Mouse (Mus musculus) liver, embryonic 15.5 days (tissue): ENCODE data around the gene Endog. TPM values are rescaled to one million over a fixed set of nuclear protein-coding genes. Genes with fewer than 3 reads are reported as not detected.
A peak's percentile ranks its signal among the peaks of the same experiment; 100 is the strongest.
"Not testable (repeated sequence)": the region's sequence is repeated elsewhere in the genome, so short reads cannot be mapped to it uniquely, and the experiment has no call there.

Experiments
- ATAC-seq: fragments of 200-750 bp; cut with Nextera tagmentation; 2 replicates; pipeline ENCODE4 v1.8.0; 2017; ENCODE audit warnings: moderate number of reproducible peaks, mild to moderate bottlenecking, moderate library complexity; ENCODE audit not compliant: insufficient read depth
- H3K27ac ChIP-seq: fragments of 300-500 bp; sonication (generic); replicated peaks from 2 replicates; pipeline ENCODE4 v1.5.1; 2015; ENCODE audit warnings: mild to moderate bottlenecking, inconsistent platforms
- H3K27me3 ChIP-seq: fragments of 300-500 bp; sonication (generic); 2 replicates; pipeline ENCODE4 v1.6.1; 2015; ENCODE audit warnings: mild to moderate bottlenecking, inconsistent platforms
- H3K36me3 ChIP-seq: fragments of 300-500 bp; sonication (generic); replicated peaks from 2 replicates; pipeline ENCODE4 v1.6.1; 2015; ENCODE audit warnings: moderate library complexity, mild to moderate bottlenecking, inconsistent platforms
- H3K4me1 ChIP-seq: fragments of 300-500 bp; sonication (generic); replicated peaks from 2 replicates; pipeline ENCODE4 v1.6.1; 2015; ENCODE audit warnings: inconsistent platforms
- H3K4me2 ChIP-seq: fragments of 300-500 bp; sonication (generic); 2 replicates; pipeline ENCODE4 v1.6.1; 2015; ENCODE audit warnings: moderate library complexity, mild to moderate bottlenecking, inconsistent platforms
- H3K4me3 ChIP-seq: fragments of 300-500 bp; sonication (generic); replicated peaks from 2 replicates; pipeline ENCODE4 v1.5.1; 2015; ENCODE audit warnings: mild to moderate bottlenecking, inconsistent platforms
- H3K9ac ChIP-seq: fragments of 300-500 bp; sonication (generic); 2 replicates; pipeline ENCODE4 v1.6.1; 2015; ENCODE audit warnings: moderate library complexity, mild to moderate bottlenecking, inconsistent platforms
- H3K9me3 ChIP-seq: fragments of 300-500 bp; sonication (generic); replicated peaks from 2 replicates; pipeline ENCODE4 v1.6.1; 2016; ENCODE audit warnings: inconsistent platforms
- WGBS: fragments of 180-500 bp; shearing (Covaris S2); methylation state at CpG from one replicate; pipeline ENCODE4 v1.1.7; 2015; ENCODE audit warnings: mixed read lengths; ENCODE audit not compliant: insufficient replicate concordance; 5-methylcytosine and 5-hydroxymethylcytosine counted together
- polyA plus RNA-seq: library from polyadenylated mRNA; unstranded; fragments of >200 nt; fragmentation: Nextera tagmentation; extraction: Ambion mirVana; gene quantifications from 2 replicates; pipeline ENCODE4 v1.2.1, GENCODE M21; 2015

Gene Endog
- polyA plus RNA-seq, 1 experiment from 2014 or later = 17.9 TPM

DNA sequence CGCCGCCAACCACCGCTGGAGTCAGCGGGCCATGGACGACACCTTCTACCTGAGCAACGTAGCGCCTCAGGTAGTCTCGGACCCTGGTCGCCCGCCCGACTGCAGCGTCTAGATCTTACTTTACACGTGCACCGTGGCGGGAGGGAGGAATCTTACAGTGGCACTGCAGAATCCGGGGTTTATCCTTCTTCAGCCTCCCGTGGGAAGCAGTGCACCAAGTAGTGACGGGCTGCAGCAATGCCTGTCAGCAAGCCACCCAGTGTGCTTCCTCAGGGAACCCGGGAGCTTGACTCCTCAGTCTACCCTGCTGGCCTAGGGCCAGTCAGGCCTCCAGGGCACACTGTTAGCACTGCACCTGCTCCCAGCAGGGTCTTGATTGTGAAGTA, 697 bp downstream of the Endog start:
- peaks cover 1% of the 10 kb centered on the region; the same call in 1 of the 2 replicates for H3K9me3 ChIP-seq
- peak overlapping the region; percentile 60 for H3K9ac ChIP-seq
- H3K27me3 ChIP-seq = no peaks in the 10 kb centered on the region
- ATAC-seq = 0 out of 2 replicates have a peak, but pooled peaks have one; percentile 7
- peak overlapping the region; percentile 68 for H3K27ac ChIP-seq
- 4% methylated on average over 19 of the region's 19 CpGs for WGBS
- peak overlapping the region; percentile 66 for H3K4me3 ChIP-seq
- H3K4me1 ChIP-seq = peaks cover 20% of the 10 kb centered on the region
- H3K36me3 ChIP-seq = peaks cover 45% of the 10 kb centered on the region
- H3K4me2 ChIP-seq = peak overlapping the region; percentile 95

DNA sequence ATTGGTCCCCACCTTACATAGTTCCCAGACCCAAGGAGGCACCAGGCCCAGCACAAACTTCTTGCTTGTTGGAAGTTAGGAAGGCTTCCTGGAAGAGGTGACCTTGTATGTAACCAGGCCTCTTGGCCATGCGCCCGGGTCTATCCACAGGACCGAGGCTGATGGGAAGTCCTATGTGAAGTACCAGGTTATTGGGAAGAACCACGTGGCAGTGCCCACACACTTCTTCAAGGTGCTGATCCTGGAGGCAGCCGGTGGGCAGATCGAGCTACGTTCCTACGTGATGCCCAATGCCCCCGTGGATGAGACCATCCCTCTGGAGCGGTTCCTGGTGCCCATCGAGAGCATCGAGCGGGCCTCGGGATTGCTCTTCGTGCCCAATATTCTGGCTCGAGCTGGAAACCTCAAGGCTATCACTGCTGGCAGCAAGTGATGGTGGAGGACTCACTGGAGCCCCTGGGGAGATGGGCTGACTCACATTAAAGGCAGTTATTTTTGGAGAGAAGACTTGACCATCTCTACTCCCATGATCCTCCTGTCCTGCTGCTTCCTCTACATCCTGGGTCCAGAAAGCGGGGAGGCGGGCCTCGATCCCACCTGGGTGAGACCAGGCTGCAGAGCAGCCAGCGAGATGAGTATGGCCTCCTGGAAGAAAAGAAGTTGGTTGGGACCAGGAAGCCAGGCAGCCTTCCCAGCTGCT, 2.4 kb downstream of the Endog start:
- no peak overlapping the region for H3K9ac ChIP-seq
- H3K4me1 ChIP-seq = peaks cover 37% of the 10 kb centered on the region
- no peak overlapping the region for H3K27ac ChIP-seq
- peaks cover 46% of the 10 kb centered on the region for H3K36me3 ChIP-seq
- WGBS = 83% methylated on average over 20 of the region's 20 CpGs
- H3K4me2 ChIP-seq = no peak overlapping the region
- H3K27me3 ChIP-seq = no peaks in the 10 kb centered on the region
- no peak for ATAC-seq
- no peak overlapping the region for H3K4me3 ChIP-seq
- no peaks in the 10 kb centered on the region for H3K9me3 ChIP-seq

DNA sequence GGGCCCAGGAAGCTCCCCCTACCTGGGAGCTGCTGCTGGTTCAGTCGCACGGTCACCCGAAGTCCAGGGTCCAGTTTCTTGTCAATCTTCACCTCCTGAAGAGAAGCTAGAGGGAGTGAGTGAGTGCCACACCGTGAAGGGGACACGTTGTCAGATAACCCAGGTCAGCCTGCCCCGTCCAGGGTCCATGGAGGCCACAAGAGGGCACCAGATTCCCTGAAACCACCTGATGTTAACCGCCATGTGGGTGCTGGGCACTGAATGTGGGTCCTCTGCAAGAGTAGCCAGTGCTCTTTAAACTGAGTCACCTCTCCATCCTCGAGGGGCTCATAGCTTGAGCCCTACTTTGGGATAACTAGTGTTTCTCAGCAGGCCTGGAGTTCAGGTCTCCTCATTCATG, 4.6 kb downstream of the Endog start:
- Histone ChIP-seq H3K36me3 (peaks cover 46% of the 10 kb centered on the region), H3K27ac (no peak overlapping the region), H3K27me3 (no peaks in the 10 kb centered on the region), H3K4me1 (peaks cover 38% of the 10 kb centered on the region), H3K4me2 (no peak overlapping the region), H3K4me3 (no peak overlapping the region), H3K9me3 (no peaks in the 10 kb centered on the region), H3K9ac (no peak overlapping the region)
- ATAC-seq = no peak
- 75% methylated on average over 8 of the region's 8 CpGs for WGBS

DNA sequence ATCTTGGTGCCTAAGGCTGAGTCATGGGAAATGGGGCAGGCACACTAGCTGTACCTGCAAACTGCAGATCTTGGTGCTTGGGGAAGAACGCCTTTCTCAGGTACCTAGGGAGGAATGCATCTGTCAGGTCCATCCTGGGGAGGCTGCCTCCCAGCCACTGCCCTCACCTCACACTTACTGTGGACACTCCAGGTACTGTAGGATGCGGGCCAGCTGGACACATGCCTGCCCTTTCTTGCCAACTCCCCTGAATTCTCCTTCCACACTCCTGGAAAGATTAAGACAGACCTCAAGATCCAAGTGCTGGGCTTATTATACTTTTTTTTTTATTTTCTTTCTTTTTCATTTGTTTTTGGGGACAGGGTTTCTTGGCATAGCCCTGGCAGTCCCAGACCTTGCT, 5.3 kb downstream of the Endog start:
- Histone ChIP-seq H3K9ac (no peak overlapping the region), H3K9me3 (no peaks in the 10 kb centered on the region), H3K4me1 (peaks cover 32% of the 10 kb centered on the region), H3K36me3 (peaks cover 46% of the 10 kb centered on the region), H3K4me2 (no peak overlapping the region), H3K27ac (no peak overlapping the region), H3K27me3 (no peaks in the 10 kb centered on the region), H3K4me3 (0 out of 2 replicates have a peak overlapping the region, but pooled peaks have one; percentile 5)
- WGBS = 87% methylated on average over 2 of the region's 2 CpGs
- ATAC-seq = no peak

DNA sequence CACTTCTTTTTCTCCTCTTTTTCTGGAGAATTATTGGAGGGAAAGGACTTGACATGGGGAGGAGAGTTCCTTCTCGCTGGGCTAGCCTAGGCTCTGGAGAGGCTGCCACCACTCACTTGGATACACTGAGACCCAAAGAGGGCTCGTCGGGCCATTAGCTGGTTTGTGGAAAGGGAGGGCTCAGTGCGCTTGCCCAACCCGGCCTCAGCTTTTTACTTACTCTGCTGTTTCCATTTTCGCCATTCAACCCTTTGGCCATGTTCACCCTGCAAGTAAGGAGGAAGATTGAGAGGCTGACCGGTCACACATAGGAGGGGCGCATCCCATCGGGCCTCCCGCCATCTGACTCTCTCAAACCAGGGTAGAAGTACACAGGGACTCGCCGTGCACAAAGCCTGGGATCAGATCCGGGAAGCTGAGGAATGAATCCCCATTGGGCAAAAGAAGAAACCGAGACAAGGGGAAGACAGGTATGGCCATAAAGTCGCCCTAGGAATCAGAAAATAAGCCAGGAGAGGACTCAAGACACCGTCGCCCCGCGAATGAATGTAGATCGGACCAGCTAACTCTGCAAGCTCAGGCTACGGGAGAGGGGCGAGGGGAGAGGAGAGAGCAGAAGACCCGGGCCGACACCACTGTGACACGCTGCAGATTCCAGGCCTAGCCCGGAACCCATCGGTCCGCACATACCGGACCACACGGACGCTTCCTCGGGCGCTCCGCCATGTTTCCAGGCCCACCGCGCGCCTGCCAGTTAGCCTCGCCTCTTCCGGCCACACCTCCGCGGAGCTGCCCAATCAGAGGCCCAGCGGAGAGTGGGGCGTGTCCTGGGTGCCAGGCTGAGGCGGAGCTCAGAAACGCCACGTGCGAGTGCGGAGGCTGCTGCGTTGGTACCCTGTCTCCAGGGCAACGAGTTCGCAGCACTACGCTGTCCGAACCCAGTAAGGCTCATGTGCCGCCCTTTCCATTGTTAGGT, 6.7 kb downstream of the Endog start, which contains the start of gene Spout1:
Spout1 (minus strand) TSS at position 760 of the 976 bp plus-strand sequence.
- peak; percentile 90 for ATAC-seq
- H3K27ac ChIP-seq = peak within 1 kb of the TSS; percentile 31
- peak within 1 kb of the TSS; percentile 90 for H3K4me2 ChIP-seq
- under 1% methylated on average over 54 of the region's 54 CpGs for WGBS
- no peaks in the 10 kb centered on the region for H3K9me3 ChIP-seq
- peaks cover 42% of the 10 kb centered on the region for H3K36me3 ChIP-seq
- peaks cover 21% of the 10 kb centered on the region for H3K4me1 ChIP-seq
- peak within 1 kb of the TSS; percentile 79 for H3K4me3 ChIP-seq
- H3K9ac ChIP-seq = peak within 1 kb of the TSS; percentile 60
- no peaks in the 10 kb centered on the region for H3K27me3 ChIP-seq

DNA sequence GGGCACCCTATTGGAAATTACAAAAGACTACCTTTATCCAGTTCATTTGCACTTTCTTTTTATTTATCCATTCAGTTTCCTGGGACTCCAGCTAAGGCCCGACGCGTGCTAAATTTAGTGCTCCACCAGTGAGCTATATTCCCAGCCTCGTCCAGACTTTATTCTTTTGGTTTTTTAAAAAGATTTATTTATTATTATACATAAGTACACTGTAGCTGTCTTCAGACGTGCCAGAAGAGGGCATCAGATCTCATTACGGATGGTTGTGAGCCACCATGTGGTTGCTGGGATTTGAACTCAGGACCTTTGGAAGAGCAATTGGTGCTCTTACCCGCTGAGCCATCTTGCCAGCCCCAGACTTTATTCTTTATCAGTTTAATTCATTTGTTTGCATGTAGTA, 7.4 kb downstream of the Endog start:
- not testable (repeated sequence) for H3K9ac ChIP-seq, H3K9me3 ChIP-seq, H3K27me3 ChIP-seq, H3K27ac ChIP-seq, ATAC-seq
- H3K4me2 ChIP-seq = peak overlapping the region; percentile 90
- WGBS = 50% methylated on average over 7 of the region's 7 CpGs
- peaks cover 34% of the 10 kb centered on the region for H3K36me3 ChIP-seq
- peak overlapping the region; percentile 79 for H3K4me3 ChIP-seq
- H3K4me1 ChIP-seq = peaks cover 24% of the 10 kb centered on the region

DNA sequence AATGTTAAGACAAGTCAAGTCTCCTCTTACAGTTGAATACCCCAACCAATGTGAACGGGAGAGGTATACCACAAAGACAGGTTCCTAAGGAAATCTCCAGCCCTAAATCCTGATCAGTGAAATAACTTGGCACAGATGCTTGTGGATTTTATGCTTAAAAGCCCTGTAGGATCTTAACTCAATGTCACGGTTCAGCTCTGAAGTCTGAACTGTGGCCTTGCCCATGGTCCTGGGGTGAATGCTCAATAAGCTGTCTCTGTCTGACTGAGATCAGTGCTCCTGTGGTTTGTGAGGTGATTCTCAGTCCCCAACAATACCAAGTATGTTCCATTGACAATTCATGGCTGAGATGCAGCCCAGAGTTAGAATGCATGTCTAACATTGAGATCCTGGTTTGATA, 11.1 kb downstream of the Endog start:
- ATAC-seq = no peak
- H3K36me3 ChIP-seq = peaks cover 13% of the 10 kb centered on the region
- peaks cover 46% of the 10 kb centered on the region for H3K4me1 ChIP-seq
- no peak overlapping the region for H3K27ac ChIP-seq
- H3K4me3 ChIP-seq = no peak overlapping the region
- WGBS = 70% methylated on average over 2 of the region's 2 CpGs
- H3K4me2 ChIP-seq = no peak overlapping the region
- no peak overlapping the region for H3K9ac ChIP-seq
- H3K27me3 ChIP-seq = no peaks in the 10 kb centered on the region
- no peaks in the 10 kb centered on the region for H3K9me3 ChIP-seq

DNA sequence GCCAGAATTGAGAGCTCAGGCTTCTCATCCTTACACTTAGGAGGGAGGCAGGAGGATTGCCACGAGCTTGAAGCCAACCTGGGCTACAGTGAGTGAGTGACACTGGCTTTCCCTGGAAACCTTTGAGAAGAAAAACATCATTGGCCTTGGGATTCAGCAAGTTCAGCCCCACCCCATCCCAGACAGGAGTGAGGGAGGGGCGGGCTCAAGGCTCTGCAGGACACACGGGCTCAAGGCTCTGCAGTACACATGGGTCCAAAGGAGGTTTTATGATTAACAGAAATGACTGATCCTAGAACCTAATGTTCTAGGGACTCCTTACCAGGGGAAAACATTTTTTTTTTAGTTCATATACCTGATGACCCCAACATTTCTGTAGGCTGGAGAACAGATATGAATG, 12.4 kb downstream of the Endog start:
- H3K4me2 ChIP-seq = no peak overlapping the region
- no peak overlapping the region for H3K27ac ChIP-seq
- no peak for ATAC-seq
- H3K4me1 ChIP-seq = peaks cover 33% of the 10 kb centered on the region
- 55% methylated on average over 3 of the region's 3 CpGs for WGBS
- H3K4me3 ChIP-seq = no peak overlapping the region
- no peaks in the 10 kb centered on the region for H3K27me3 ChIP-seq
- no peak overlapping the region for H3K9ac ChIP-seq
- no peaks in the 10 kb centered on the region for H3K9me3 ChIP-seq
- H3K36me3 ChIP-seq = peaks cover 13% of the 10 kb centered on the region

DNA sequence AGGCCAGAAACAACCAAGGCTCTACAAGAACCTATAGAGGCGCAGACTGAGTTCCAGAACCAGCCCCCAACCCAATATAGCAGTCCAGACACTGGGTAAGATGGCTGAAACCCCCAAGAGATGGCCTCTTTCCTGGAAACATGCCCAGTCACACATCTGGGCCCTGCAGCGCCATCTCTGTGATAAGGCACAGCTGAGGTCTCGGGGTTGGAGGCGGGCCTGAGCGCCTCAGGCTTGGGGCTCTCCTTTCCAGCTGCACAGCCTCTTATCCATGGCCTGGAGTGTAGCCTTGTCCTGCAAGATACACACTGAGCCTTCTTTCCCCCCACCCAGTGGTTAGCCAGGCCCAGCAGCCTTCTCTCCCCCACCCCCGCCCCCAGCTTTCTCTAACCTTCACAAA, 14.0 kb downstream of the Endog start:
- H3K9me3 ChIP-seq = no peaks in the 10 kb centered on the region
- H3K27ac ChIP-seq = peak overlapping the region; percentile 63
- no peaks in the 10 kb centered on the region for H3K27me3 ChIP-seq
- H3K4me3 ChIP-seq = no peak overlapping the region
- H3K4me1 ChIP-seq = peaks cover 32% of the 10 kb centered on the region
- WGBS = 32% methylated on average over 6 of the region's 6 CpGs
- no peak overlapping the region for H3K9ac ChIP-seq
- H3K36me3 ChIP-seq = peaks cover 13% of the 10 kb centered on the region
- ATAC-seq = peak; percentile 93
- H3K4me2 ChIP-seq = peak overlapping the region; percentile 35

DNA sequence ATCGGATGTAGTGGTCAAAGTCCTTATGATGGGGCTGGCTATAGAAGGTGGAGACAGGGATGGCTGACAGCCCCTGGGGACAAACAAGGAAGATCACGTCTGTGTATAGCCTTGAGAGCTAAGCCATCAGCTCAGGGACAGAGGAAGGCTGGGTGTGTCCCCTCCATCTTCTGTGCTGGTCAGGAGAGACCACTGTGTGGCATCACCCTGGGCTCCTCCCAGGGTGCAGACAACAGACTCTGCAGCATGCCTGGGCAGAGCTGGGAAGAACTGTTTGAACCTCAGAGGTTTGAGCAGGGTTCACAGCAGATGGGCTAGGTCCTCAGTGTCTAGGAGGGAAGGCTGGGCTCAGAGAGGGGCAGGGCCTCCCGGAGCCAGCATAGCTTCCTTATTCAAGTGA, 14.4 kb downstream of the Endog start:
- WGBS = 45% methylated on average over 3 of the region's 3 CpGs
- Histone ChIP-seq H3K9me3 (no peaks in the 10 kb centered on the region), H3K36me3 (peaks cover 13% of the 10 kb centered on the region), H3K4me3 (no peak overlapping the region), H3K27ac (peak overlapping the region; percentile 63), H3K27me3 (no peaks in the 10 kb centered on the region), H3K9ac (no peak overlapping the region), H3K4me1 (peaks cover 32% of the 10 kb centered on the region), H3K4me2 (peak overlapping the region; percentile 35)
- peak; percentile 46 for ATAC-seq
